Mouse (Mus musculus) thymus, postnatal 25 days (tissue): ENCODE results near the gene Srsf7.
"Not testable (repeated sequence)": the region's sequence is repeated elsewhere in the genome, so short reads cannot be mapped to it uniquely, and the experiment has no call there.

ENCODE experiments used
- DNase-seq: peaks from one replicate; pipeline ENCODE4 v3.0.0; 2022

Gene Srsf7

GRCm38 (mm10) chr17:80193075-80193474, 14.0 kb downstream of the Srsf7 start:
- DNase-seq, result no peak

GRCm38 (mm10) chr17:80183615-80184014, 23.5 kb downstream of the Srsf7 start:
- DNase-seq, result no peak

DNA sequence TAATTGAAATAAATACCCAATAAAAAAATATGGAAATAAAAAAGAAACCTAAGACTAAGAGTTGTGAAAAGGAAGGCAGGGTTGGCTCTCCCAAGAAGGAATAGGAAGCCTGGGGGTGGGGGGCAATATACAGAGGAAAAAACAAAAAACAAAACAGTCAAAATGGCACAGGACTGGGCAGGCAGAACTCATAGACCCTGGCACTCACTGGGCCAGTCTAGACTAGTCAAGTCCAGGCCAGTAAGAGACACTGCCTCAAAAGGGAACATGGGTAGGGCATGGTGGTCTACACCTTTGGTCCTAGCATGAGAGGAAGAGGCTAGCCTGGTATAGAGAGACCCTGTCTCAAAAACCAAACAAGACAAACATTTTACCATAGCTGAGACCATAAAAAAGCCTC, 26.6 kb downstream of the Srsf7 start:
- no peak for DNase-seq

DNA sequence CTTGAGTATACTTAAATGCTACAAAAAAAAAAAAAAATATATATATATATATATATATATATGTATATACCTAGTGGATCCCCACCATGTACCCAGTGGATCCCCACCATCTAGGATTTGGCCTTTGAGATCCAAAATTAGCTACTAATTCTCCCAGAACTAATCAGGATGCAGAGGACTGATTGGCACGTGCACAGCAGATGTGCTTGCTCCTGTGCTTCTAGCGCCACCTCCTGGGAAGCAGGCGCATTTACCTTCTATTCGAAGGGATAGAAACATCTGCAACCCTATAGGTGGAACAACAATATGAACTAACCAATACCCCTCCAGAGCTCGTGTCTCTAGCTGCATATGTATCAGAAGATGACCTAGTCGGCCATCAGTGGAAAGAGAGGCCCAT, 27.1 kb downstream of the Srsf7 start:
- DNase-seq, result peak; percentile 78

GRCm38 (mm10) chr17:80178846-80179245, 28.3 kb downstream of the Srsf7 start:
- DNase-seq, result not testable (repeated sequence)

- no peak for DNase-seq
Observed at GRCm38 (mm10) chr17:80175966-80176365, 31.1 kb downstream of the Srsf7 start.

DNA sequence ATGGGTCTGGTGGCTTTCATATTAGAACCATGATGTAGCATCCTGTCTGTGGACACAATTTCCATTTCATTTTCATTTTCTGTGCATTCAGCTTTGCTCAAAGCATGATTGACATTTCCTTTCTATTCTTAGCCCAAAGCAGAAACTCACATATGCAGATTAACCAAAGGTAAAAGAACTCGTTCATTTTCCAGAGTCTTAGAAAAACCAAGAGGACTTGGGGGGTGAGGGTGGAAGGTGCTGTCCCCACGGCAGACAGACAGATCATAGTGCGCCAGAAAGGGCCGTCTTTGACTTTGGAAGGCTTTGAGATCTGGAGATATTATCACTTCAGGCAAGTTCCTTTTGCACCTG, 31.7 kb downstream of the Srsf7 start:
- DNase-seq, result peak; percentile 22

DNA sequence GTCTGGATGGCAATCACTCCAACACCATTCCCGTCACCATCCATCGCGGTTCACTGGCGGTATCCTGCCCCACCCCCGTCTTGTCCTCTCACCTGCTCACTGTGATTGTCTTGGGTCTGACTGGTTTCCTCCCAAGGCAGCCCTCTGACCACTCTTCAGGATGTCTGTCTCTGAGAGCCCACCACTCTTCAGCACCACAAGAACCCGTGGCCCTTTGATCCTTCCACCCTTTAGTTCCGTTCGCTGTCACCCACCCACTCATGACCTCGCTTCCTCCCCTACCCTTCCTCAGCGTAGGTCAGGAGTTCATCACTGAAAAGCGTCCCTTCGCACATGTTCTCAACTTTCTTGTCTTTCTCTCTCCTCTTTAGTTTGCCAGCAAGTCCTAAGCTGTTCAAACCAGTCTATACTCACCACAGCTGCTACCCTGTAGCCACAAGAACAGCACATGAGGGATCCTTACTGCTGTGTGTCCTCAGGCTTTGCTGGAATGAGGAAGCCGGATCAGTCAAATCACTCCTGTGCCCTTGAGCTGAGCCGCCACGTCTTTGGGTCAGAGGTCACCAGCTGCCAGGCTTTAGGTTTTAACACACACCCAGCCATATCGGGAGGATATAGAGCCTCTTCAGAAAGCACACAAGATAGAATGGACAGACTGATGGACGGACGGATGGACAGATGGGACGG, 32.3 kb downstream of the Srsf7 start:
- DNase-seq, result peak; percentile 49

GRCm38 (mm10) chr17:80174146-80174545, 33.0 kb downstream of the Srsf7 start:
- DNase-seq, result peak; percentile 48

GRCm38 (mm10) chr17:80173708-80174107, 33.4 kb downstream of the Srsf7 start:
- no peak for DNase-seq

DNA sequence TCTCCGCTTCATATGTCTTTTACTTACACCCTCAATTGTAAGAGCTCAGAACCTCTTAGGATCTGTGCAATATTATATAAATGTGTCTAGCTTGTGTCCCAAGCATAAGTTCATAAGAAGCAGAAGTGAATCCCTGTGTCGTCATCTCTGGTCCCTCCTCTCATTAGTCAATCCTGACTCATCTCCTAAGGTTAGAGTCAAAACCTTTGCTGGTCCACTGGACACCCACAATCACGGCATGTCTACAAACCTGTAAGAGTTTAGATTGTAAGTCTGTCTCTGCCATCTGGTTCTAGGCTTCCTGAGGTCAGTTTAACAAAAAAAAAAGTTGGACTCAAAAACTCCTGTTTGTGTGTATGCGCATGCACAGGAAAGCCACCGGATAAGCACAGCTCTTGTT, 34.3 kb downstream of the Srsf7 start:
- no peak for DNase-seq

DNA sequence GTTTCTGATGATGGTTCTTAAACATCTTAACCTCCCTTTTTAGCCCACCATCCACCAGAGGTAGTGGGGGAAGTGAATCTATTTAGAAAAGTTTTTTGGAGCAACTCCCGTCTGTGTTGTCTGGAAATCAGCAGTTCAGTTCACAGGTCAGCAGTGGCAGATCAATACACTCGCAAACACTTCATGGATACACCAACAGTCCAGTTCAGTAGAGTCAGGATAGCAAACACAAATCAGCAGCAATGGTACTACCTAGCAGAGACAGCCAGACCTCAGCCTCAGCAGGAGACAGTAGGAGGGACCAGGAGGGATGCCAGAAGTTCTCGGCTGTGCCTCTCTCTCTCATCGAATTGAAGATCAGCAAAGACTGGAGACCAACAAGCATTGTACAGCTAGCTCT, 35.2 kb downstream of the Srsf7 start:
- no peak for DNase-seq

DNA sequence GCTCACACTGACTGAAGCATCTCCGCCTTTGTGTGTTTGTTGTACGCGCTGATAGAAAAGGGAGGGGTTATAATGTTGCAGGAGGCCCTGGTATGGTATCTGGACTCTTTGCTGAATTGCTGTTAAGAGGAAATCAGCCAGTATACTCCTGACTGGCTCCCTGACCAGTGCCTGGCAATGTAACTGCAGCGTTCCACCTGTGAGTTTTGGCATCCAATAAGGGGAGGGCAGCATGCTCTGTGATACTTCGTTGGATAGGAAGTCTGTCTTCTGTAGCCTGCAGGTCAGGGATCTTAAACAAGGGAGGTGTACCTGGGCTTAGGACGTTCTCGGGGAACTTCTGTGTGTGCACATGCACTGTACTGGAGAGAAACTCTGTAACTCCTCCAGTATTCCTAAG, 36.2 kb downstream of the Srsf7 start:
- no peak for DNase-seq

DNA sequence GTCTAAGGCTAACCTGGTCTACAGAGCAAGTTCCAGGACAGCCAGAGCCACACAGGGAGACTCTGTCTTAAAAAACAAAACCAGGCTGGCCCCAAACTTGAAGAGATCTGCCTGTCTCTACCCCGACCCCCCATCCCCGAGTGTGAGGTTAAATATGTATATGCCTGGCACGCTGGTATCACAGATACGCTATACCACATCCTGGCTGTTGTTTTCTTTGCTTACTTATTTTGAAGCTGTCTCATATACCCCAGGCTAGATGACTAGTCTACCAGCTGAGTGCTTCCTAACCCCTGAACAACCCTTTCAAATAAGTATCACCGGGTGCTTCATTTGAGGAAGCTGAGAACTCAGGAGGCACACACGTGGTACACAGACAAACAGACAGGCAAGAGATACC, 37.3 kb downstream of the Srsf7 start:
- no peak for DNase-seq

- DNase-seq, result no peak
Observed at GRCm38 (mm10) chr17:80168425-80169182, 38.5 kb downstream of the Srsf7 start.

DNA sequence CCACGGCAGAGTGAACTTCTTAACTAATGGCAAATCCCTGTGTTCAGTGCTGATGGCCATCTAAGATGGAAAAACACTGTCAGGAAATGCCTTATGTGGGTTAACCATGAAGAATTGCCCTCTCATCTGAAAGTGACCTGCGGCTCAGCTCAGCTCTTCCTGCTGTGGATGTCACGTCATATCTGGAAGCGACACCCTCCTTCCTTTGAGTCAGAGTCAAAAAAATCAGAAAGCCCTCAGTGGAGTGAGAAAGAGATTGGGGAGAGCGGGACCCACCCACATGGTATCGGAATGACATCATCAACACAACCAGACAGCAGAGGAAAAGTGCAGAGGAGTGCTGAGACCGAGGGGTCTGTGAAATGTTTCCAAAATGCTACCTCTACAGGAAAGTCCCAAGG, 39.3 kb downstream of the Srsf7 start:
- no peak for DNase-seq

DNA sequence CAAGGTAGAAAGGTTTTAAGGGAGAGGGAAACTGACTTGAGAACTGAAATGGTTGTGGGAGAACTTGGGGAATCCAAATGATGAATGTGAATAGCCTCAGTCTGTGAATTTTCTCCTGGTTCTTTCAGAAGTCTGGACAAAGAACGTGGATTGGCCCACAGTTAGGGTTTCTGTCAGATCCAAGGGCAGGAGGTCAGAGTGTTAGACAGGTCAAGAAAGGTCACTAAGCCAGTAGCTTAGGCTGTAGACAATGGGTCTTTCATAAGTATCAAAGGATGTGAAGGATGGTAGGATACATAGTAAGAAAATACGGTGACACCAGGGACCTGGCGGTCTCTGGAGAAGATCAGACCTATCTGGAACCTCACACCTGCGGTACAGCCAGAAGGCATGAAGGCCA, 39.7 kb downstream of the Srsf7 start:
- DNase-seq, result no peak

GRCm38 (mm10) chr17:80166346-80166745, 40.8 kb downstream of the Srsf7 start:
- DNase-seq, result no peak

GRCm38 (mm10) chr17:80165741-80166140, 41.4 kb downstream of the Srsf7 start:
- DNase-seq, result no peak

DNA sequence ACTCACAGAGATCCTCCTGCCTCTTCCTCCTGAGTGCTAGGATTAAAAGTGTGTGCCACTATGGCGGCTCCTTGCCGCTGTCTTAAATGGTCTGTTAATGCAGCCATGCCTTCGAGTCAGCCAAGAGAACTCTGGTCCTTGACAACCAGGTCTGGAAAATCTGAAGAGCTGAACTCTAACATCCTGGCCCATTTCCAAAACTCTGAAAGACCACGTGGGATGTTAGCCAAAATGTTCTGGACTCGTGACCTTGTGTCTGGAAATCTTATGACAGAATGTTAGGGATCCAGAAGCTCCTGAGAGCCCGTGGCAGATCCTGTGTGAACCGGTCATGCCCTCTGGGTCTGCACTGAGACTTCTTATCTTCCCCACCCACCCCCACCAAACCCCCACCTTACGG, 43.1 kb downstream of the Srsf7 start:
- no peak for DNase-seq

DNA sequence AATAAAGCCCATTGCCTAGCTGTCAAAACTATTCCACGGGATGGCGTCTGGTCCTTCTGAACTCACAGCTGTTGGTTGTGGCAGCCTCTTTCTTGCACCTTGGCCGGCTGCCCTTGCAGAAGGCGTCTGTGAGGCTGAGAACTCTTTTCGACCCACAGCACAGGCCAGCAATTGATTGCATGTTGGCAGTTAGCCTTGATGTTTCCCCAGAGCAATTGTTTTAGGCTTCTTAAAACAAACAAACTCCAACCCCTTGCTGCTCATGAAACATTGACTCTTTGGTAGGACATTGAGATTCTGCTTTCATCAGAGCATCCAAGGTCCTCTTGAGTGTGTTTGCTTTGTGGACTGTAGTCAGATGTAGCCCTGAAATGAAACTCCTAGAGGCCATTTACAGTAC, 46.7 kb downstream of the Srsf7 start:
- DNase-seq, result no peak

GRCm38 (mm10) chr17:80157489-80157888, 49.6 kb downstream of the Srsf7 start:
- peak; percentile 34 for DNase-seq

DNA sequence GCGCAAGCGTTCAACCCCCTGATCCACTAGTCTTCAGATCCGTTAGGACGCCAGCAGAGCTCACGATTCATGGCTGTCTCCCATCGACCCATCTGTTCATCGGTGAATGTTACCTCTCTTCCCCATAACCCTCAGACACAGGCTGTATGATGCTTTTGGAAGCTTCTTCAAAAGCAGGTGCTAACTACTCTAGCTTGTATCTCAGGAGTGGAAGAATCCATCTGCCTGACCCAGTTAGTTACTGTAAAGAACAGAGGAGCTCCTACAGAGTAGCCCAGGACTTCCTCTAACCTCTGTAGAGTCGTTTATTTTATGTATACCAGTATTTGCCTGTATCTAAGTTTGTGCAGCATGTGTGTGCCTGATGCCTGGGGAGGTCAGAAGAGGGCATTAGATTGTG, 50.2 kb downstream of the Srsf7 start:
- DNase-seq, result no peak

- no peak for DNase-seq
Observed at GRCm38 (mm10) chr17:80153631-80154030, 53.5 kb downstream of the Srsf7 start.
